ENCODE assay signal across 13 mouse cellular contexts in genomic region chr12:4856160-4856559, GRCm38 (mm10). TPM values are rescaled to one million over a fixed set of nuclear protein-coding genes. Genes with fewer than 3 reads are reported as not detected.
DNase-seq lines count a peak whose midpoint lies in the region; ATAC-seq and TF ChIP-seq lines count a peak whose summit lies in the region.
"Had no signal": no experiment of that assay in that cellular context is flagged by ENCODE, and none has a peak within 500 bp of the region (broad histone marks: within the 10 kb centered on the region; RNA-seq: fewer than 3 reads in every experiment).

No protein-coding gene starts in this region.

- no peak overlapping the region for H3K4me2 ChIP-seq in forebrain, embryonic 11.5 days (ENCODE audit: low read depth, low read length, severe bottlenecking)
- no peak overlapping the region for H3K4me2 ChIP-seq in forebrain, embryonic 16.5 days (ENCODE audit: low read length)
- no peak overlapping the region for H3K4me2 ChIP-seq in lung, embryonic 14.5 days
- H3K4me2 ChIP-seq: heart, embryonic 11.5 days; liver, embryonic 15.5 days; neural tube, embryonic 13.5 days had no signal

- no peak for ATAC-seq in forebrain, embryonic 11.5 days (replicated peaks; ENCODE audit: low FRiP score)
- no peak for ATAC-seq in forebrain, embryonic 16.5 days
- ATAC-seq in lung, embryonic 14.5 days (ENCODE audit: insufficient read depth), result no peak

- 94% methylated on average over 5 of the region's 5 CpGs for WGBS in forebrain, embryonic 11.5 days
- WGBS in forebrain, embryonic 16.5 days, result 96% methylated on average over 5 of the region's 5 CpGs
- 90% methylated on average over 5 of the region's 5 CpGs for WGBS in lung, embryonic 14.5 days

- no peak overlapping the region for H3K27ac ChIP-seq in forebrain, embryonic 11.5 days (ENCODE audit: low read depth, low read length)
- no peak overlapping the region for H3K27ac ChIP-seq in forebrain, embryonic 16.5 days (ENCODE audit: low read length)
- no peak overlapping the region for H3K27ac ChIP-seq in lung, embryonic 14.5 days (ENCODE audit: low read depth)
- H3K27ac ChIP-seq: liver, embryonic 15.5 days; neural tube, embryonic 13.5 days had no signal

- H3K9ac ChIP-seq in forebrain, embryonic 11.5 days (ENCODE audit: low read length), result no peak overlapping the region
- no peak overlapping the region for H3K9ac ChIP-seq in forebrain, embryonic 16.5 days (replicated peaks; ENCODE audit: low read depth, low read length)
- no peak overlapping the region for H3K9ac ChIP-seq in lung, embryonic 14.5 days
- H3K9ac ChIP-seq: liver, embryonic 15.5 days; neural tube, embryonic 13.5 days had no signal

- H3K4me3 ChIP-seq in forebrain, embryonic 11.5 days (ENCODE audit: low read depth, low read length), result no peak overlapping the region
- no peak overlapping the region for H3K4me3 ChIP-seq in forebrain, embryonic 16.5 days (replicated peaks; ENCODE audit: low read length)
- H3K4me3 ChIP-seq in lung, embryonic 14.5 days (ENCODE audit: low read depth, low read length), result no peak overlapping the region
- H3K4me3 ChIP-seq: erythroblast, embryonic 14.5 days; liver, embryonic 15.5 days; neural tube, embryonic 13.5 days had no signal

- no peaks in the 10 kb centered on the region; the same call in none of the 2 replicates for H3K36me3 ChIP-seq in forebrain, embryonic 11.5 days (ENCODE audit: control insufficient read depth, insufficient read depth, low read length)
- H3K36me3 ChIP-seq in forebrain, embryonic 16.5 days (ENCODE audit: control insufficient read depth, insufficient read depth), result peaks cover 3% of the 10 kb centered on the region; the same call in 1 of the 2 replicates
- peaks cover 25% of the 10 kb centered on the region; the same call in 1 of the 2 replicates for H3K36me3 ChIP-seq in lung, embryonic 14.5 days (ENCODE audit: insufficient read depth)

- no peaks in the 10 kb centered on the region for H3K27me3 ChIP-seq in forebrain, embryonic 11.5 days (ENCODE audit: control insufficient read depth, insufficient read depth, low read length)
- H3K27me3 ChIP-seq in forebrain, embryonic 16.5 days (replicated peaks; ENCODE audit: control insufficient read depth, insufficient read depth, low read length), result no peaks in the 10 kb centered on the region
- H3K27me3 ChIP-seq in lung, embryonic 14.5 days (ENCODE audit: insufficient read depth, low read length), result no peaks in the 10 kb centered on the region
- H3K27me3 ChIP-seq: liver, embryonic 15.5 days; neural tube, embryonic 13.5 days had no signal

- H3K4me1 ChIP-seq in forebrain, embryonic 11.5 days (replicated peaks; ENCODE audit: control insufficient read depth, insufficient read depth, low read length), result no peaks in the 10 kb centered on the region
- H3K4me1 ChIP-seq in forebrain, embryonic 16.5 days (replicated peaks; ENCODE audit: control insufficient read depth, insufficient read depth, low read length), result no peaks in the 10 kb centered on the region
- H3K4me1 ChIP-seq in lung, embryonic 14.5 days (ENCODE audit: insufficient read depth), result no peaks in the 10 kb centered on the region

- peak; percentile 48 for TF ChIP-seq CTCF in lung, embryonic 14.5 days (IDR thresholded peaks at IDR 0.05; ENCODE audit: low read depth)

- peak; percentile 50 for DNase-seq in forebrain, embryonic 11.5 days (ENCODE audit: low spot score)
- DNase-seq in lung, embryonic 14.5 days, result peak; percentile 40
- no peak for DNase-seq in lung, postnatal 4 days
- DNase-seq in c-Kit-negative CD71-positive TER-119-positive erythroid progenitor cells, embryonic 14.5 days (ENCODE audit: low read depth, low spot score), result peak; percentile 47
- DNase-seq in thymus, postnatal 0 days (ENCODE audit: low spot score), result peak; percentile 26
- DNase-seq in left cerebral cortex, postnatal 14 days (ENCODE audit: low spot score in 2 of 2), result no peak
- DNase-seq in urinary bladder, postnatal 36 days (ENCODE audit: low spot score in 2 of 2), result no peak
- DNase-seq: cerebellum, adult 11-12 months had no signal

- no peaks in the 10 kb centered on the region for H3K9me3 ChIP-seq in forebrain, embryonic 11.5 days (ENCODE audit: control insufficient read depth, low read length)
- H3K9me3 ChIP-seq in forebrain, embryonic 16.5 days (ENCODE audit: control insufficient read depth, low read length), result no peaks in the 10 kb centered on the region
- H3K9me3 ChIP-seq in lung, embryonic 14.5 days (ENCODE audit: low read depth, low read length), result no peaks in the 10 kb centered on the region
- H3K9me3 ChIP-seq: liver, embryonic 15.5 days; neural tube, embryonic 13.5 days had no signal

- intact Hi-C loops in left cerebral cortex, postnatal 14 days (cut with DNase I), result no loop called here

RNA-seq across cellular contexts. Expression of gene Wdcp, which starts 13.1 kb away (rescaled TPM):
- 20.3 and 20.6 TPM in 2 replicates for polyA plus RNA-seq in forebrain, embryonic 11.5 days (2014; fragmentation: Nextera tagmentation; extraction: Ambion mirVana)
- 13.3 and 13.5 TPM in 2 replicates for polyA plus RNA-seq in forebrain, embryonic 16.5 days (2015; fragmentation: Nextera tagmentation; extraction: Ambion mirVana)
- 16.4 and 17.5 TPM in 2 replicates for polyA plus RNA-seq in lung, embryonic 14.5 days (2014; fragmentation: Nextera tagmentation; extraction: Ambion mirVana)
- polyA plus RNA-seq in thymus, postnatal 0 days (2015; fragmentation: Nextera tagmentation; extraction: Ambion mirVana), result 22.5 and 23.1 TPM in 2 replicates
- total RNA-seq in left cerebral cortex, postnatal 14 days (2021), result 10 to 100 TPM; 10.6 to 11.5 TPM

RNA-seq across cellular contexts. Expression of gene Fkbp1b, which starts 14.8 kb away (rescaled TPM):
- polyA plus RNA-seq in forebrain, embryonic 11.5 days (2014; fragmentation: Nextera tagmentation; extraction: Ambion mirVana), result 5.2 and 6.1 TPM in 2 replicates
- polyA plus RNA-seq in forebrain, embryonic 16.5 days (2015; fragmentation: Nextera tagmentation; extraction: Ambion mirVana), result 23.7 and 25.5 TPM in 2 replicates
- 9.4 and 10.0 TPM in 2 replicates for polyA plus RNA-seq in lung, embryonic 14.5 days (2014; fragmentation: Nextera tagmentation; extraction: Ambion mirVana)
- 1.6 and 3.1 TPM in 2 replicates for polyA plus RNA-seq in thymus, postnatal 0 days (2015; fragmentation: Nextera tagmentation; extraction: Ambion mirVana)
- total RNA-seq in left cerebral cortex, postnatal 14 days (2021), result 10 to 100 TPM; 63.5 to 91.4 TPM

RNA-seq across cellular contexts. Expression of gene Mfsd2b, which starts 18.0 kb away (rescaled TPM):
- polyA plus RNA-seq in forebrain, embryonic 11.5 days (2014; fragmentation: Nextera tagmentation; extraction: Ambion mirVana), result 4.9 and 6.6 TPM in 2 replicates
- polyA plus RNA-seq in forebrain, embryonic 16.5 days (2015; fragmentation: Nextera tagmentation; extraction: Ambion mirVana), result 0.82 and 1.3 TPM in 2 replicates
- polyA plus RNA-seq in lung, embryonic 14.5 days (2014; fragmentation: Nextera tagmentation; extraction: Ambion mirVana), result 2.6 and 2.9 TPM in 2 replicates
- polyA plus RNA-seq in thymus, postnatal 0 days (2015; fragmentation: Nextera tagmentation; extraction: Ambion mirVana), result 0.16 and 0.32 TPM in 2 replicates
- total RNA-seq in left cerebral cortex, postnatal 14 days (2021), result 1 to 10 TPM in 1 of 2 experiments, under 1 TPM in 1; 0.81 to 1.0 TPM

RNA-seq across cellular contexts. Expression of gene Sf3b6, which starts 38.8 kb away (rescaled TPM):
- 330 and 365 TPM in 2 replicates for polyA plus RNA-seq in forebrain, embryonic 11.5 days (2014; fragmentation: Nextera tagmentation; extraction: Ambion mirVana)
- 233 and 243 TPM in 2 replicates for polyA plus RNA-seq in forebrain, embryonic 16.5 days (2015; fragmentation: Nextera tagmentation; extraction: Ambion mirVana)
- 258 and 261 TPM in 2 replicates for polyA plus RNA-seq in lung, embryonic 14.5 days (2014; fragmentation: Nextera tagmentation; extraction: Ambion mirVana)
- 572 and 588 TPM in 2 replicates for polyA plus RNA-seq in thymus, postnatal 0 days (2015; fragmentation: Nextera tagmentation; extraction: Ambion mirVana)
- 10 to 100 TPM; 85.2 to 88.0 TPM for total RNA-seq in left cerebral cortex, postnatal 14 days (2021)

RNA-seq across cellular contexts. Expression of gene Ubxn2a, which starts 51.3 kb away (rescaled TPM):
- 30.0 and 34.7 TPM in 2 replicates for polyA plus RNA-seq in forebrain, embryonic 11.5 days (2014; fragmentation: Nextera tagmentation; extraction: Ambion mirVana)
- polyA plus RNA-seq in forebrain, embryonic 16.5 days (2015; fragmentation: Nextera tagmentation; extraction: Ambion mirVana), result 45.2 and 49.9 TPM in 2 replicates
- polyA plus RNA-seq in lung, embryonic 14.5 days (2014; fragmentation: Nextera tagmentation; extraction: Ambion mirVana), result 21.2 and 27.0 TPM in 2 replicates
- polyA plus RNA-seq in thymus, postnatal 0 days (2015; fragmentation: Nextera tagmentation; extraction: Ambion mirVana), result 21.2 and 27.7 TPM in 2 replicates
- 10 to 100 TPM; 43.5 to 45.7 TPM for total RNA-seq in left cerebral cortex, postnatal 14 days (2021)

Comparison
In these comparisons a context has a peak if more than half of its experiments do, and no peak if none do; other contexts are left out.
1. DNase-seq: peak in forebrain, embryonic 11.5 days (single experiment), lung, embryonic 14.5 days (single experiment), c-Kit-negative CD71-positive TER-119-positive erythroid progenitor cells, embryonic 14.5 days (single experiment) and thymus, postnatal 0 days (single experiment); none in lung, postnatal 4 days (0 of 2), left cerebral cortex, postnatal 14 days (0 of 2) and urinary bladder, postnatal 36 days (0 of 2).